Mouse (Mus musculus) E14TG2a.4 (cell line): ENCODE data around the gene Sfxn4.

Experiments used
- CTCF ChIP-seq: conservative IDR thresholded peaks from 2 replicates; pipeline ENCODE4 v1.5.1; 2014; ENCODE audit warnings: low read length
- POU5F1 ChIP-seq: IDR thresholded peaks from 2 replicates; pipeline ENCODE4 v1.6.1; 2014; ENCODE audit warnings: low read length, borderline replicate concordance

GRCm38 (mm10) chr19:60910304-60910703, 49.0 kb upstream of the Sfxn4 start:
- no peak for TF ChIP-seq CTCF
- no peak for TF ChIP-seq POU5F1
